Mouse (Mus musculus) gastrocnemius, postnatal 36 days (tissue): ENCODE measurements around the gene Hspa1l. TPM values are rescaled to one million over a fixed set of nuclear protein-coding genes. Genes with fewer than 3 reads are reported as not detected.
A peak's percentile ranks its signal among the peaks of the same experiment; 100 is the strongest.
"Not testable (repeated sequence)": the region's sequence is repeated elsewhere in the genome, so short reads cannot be mapped to it uniquely, and the experiment has no call there.

Source experiments
- DNase-seq, 2 experiments: peaks; one replicate each; pipeline ENCODE4 v3.0.0; 2022
- intact Hi-C: fragments of 180-260 bp; cut with DNase I; formaldehyde crosslinking; loops from one replicate; pipeline ENCODE4 v1.15.1; 2025
- long read RNA-seq, 2 experiments: library from polyadenylated mRNA; stranded (forward); transcript quantifications; one replicate each; pipeline ENCODE4 v2.0.0; 2021
- total RNA-seq, 2 experiments: library from RNA; stranded (reverse); gene quantifications; 2 replicates each; pipeline ENCODE4 v1.2.3; 2021

Hspa1l gene
- total RNA-seq = 10 to 100 TPM; 18.6 to 23.2 TPM
- long read RNA-seq, experiment 1, transcript Hspa1l-201 (2 exons, 2,472 nt) = major isoform, 5 of 7 reads
- long read RNA-seq, experiment 1, partial matches to known transcripts = 0 of 7 reads
- long read RNA-seq, experiment 1, other reads (novel, unspliced or antisense) = 2 of 7 reads
- long read RNA-seq, experiment 2, transcript Hspa1l-201 (2 exons, 2,472 nt) = major isoform, 10 of 18 reads
- long read RNA-seq, experiment 2, partial matches to known transcripts = 8 of 18 reads
- long read RNA-seq, experiment 2, other reads (novel, unspliced or antisense) = 0 of 18 reads

DNA sequence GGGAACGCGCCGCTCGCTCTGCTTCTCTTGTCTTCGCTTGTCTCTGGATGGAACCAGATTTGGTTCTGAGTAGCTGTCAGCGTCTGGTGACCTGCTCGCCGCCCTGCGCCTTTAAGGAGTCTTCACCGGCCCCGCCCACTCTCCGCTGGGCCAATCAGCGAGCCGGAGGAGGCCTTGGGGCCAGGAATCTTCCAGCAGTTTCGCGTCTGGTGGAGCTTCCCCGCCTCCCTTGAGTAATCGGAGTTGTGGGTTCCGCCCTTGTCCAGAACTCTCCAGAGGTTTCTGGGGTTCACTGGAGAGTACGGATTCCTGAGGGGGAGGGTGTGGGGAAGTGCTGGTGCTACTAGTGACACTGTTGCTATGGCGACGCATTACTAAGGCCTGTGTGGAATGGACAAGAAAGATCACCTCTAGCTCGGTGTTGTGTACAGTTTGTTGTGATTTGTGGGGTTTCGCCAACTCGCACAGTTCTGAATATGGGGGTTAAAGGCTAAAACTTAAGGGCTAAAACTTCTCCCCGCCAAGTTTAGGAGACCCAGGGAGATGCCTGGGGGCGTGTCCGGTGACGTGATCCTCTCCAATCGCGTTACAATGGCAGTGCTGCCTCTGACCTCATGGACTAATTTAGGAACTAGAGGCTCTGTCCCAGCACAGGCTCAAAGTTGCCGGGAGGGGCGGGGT, at the start of gene Hspa1l, which contains the start of gene Hspa1a:
TSS of gene Hspa1l (plus strand) at position 635 of the 681 bp plus-strand sequence.
TSS of gene Hspa1a (minus strand) at position 88 of the 681 bp plus-strand sequence.
- peak; percentile 73 to 82 for DNase-seq
- intact Hi-C loops = not testable (repeated sequence)

DNA sequence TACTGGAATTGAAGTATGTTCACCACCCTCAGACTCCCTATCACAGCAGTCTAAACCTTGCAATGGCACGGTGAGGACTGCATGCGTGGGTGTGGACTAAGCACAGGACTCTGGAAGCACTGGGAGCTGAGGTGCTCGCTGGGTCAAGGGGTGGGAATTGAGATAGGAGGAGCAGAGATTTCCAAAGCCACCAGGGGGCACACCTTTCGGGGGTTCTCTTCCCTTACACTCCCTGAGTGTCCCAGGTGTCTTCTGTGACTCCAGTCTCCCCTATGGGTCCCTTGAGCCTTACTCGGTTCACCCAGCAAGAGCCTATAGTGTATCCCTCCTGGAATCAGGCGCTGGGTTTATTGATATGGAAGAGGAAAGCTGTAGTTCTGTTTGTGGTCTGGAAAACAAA, 49.6 kb upstream of the Hspa1l start:
- intact Hi-C loops = no loop called here
- DNase-seq = no peak

DNA sequence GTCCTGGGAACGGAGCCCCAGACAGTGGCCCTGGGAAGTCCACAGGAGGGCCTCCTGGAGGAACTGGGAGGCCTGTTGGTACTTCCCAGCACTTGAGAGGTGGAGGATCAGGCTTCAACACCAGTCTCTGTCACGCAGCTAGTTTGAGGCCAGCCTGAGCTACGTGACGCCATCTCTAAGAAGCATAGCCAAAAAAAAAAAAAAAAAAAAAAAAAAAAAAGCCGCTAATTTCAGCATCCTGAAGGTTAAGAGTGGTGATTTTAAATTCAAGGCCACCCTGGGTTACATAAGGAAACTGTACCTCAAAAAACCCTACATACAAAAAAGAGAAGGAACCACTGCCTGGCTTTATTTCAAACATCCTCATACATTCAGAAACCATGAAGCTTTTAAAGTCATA, 48.2 kb upstream of the Hspa1l start:
- DNase-seq = no peak
- intact Hi-C loops = no loop called here

DNA sequence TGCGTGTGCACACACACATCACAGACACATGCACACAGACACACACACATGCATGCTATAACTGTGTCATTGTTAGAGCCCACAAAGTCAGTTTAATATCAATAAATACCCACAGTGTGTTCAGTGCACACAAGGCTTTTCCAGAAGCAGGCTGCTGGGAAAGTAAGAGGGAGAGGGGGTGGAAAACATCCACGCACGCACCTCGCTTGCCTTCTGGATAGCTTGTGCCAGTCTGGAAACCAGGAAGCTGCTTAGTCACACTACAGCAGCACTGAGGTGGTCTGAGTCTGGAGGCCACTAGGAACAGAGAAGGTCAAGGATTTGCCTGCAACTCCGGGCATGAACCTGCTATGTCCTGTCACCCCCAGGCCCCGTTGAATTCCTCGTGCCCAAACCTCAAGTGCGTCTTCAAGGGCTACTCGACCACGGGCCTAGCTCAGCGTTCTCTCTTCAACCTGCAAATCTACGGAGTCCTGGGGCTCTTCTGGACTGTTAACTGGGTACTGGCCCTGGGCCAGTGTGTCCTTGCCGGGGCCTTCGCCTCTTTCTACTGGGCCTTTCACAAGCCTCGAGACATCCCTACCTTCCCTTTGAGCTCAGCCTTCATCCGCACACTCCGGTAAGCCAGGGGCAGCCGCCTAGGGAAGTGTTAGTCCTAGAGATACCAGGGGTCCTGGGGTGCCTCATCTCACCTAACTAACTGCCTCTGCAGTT, 45.0 kb upstream of the Hspa1l start:
- no peak for DNase-seq

DNA sequence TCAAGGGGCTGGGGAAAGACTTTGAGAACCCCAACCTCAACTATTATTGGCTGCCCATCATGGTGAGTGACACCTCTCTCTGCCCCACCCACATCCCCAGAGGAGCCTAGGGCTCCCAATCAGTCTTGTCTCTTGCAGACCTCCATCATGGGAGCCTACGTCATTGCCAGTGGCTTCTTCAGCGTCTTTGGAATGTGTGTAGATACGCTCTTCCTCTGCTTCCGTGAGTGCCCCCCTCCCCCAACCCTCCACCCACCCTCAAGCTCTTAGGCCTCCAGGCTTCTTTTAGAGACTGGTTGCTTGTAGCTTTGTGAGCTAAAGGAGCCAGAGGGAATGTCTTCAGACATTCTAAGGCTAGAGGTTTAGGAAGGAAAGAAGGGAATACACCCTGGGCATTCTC, 43.7 kb upstream of the Hspa1l start:
- no peak for DNase-seq
- intact Hi-C loops = no loop called here

More for the DNA sequence above, 45.0 kb upstream of the Hspa1l start:
- intact Hi-C loops = no loop called here

DNA sequence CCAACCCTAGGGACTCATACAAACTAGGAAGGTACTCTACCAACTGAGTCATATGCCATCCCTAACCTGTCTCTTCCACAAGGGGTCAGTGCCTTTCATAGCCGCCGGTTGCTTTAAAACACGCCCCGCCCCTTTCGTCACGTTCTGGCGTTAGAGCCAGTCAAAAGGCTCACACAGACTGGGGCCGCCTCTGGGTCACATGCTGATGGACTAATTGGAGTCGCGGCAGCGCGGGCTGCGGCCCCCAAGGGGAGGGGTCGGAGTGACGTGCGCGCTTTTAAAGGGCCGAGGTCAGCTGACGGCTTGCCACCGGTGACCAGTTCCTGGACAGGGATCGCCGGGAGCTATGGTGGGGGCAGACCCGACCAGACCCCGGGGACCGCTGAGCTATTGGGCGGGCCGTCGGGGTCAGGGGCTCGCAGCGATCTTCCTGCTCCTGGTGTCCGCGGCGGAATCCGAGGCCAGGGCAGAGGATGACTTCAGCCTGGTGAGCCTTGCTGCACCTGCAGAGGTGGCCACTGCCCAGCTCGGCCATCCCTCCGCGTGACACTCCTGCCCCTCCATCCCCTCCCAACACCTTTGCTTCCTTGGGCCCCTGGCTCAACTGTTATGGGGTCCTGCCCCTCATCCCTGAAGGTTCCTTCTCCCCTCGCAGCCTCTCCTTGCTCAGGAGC, 41.3 kb upstream of the Hspa1l start, which contains the start of gene Neu1:
TSS of gene Neu1 (plus strand) at position 193 of the 674 bp plus-strand sequence.
- DNase-seq = peak; percentile 98 to 99
- intact Hi-C loops = loop anchor here (10.0 kb wide), 1 partner anchor 54 kb away; the partner anchor contains the start of gene Lsm2

DNA sequence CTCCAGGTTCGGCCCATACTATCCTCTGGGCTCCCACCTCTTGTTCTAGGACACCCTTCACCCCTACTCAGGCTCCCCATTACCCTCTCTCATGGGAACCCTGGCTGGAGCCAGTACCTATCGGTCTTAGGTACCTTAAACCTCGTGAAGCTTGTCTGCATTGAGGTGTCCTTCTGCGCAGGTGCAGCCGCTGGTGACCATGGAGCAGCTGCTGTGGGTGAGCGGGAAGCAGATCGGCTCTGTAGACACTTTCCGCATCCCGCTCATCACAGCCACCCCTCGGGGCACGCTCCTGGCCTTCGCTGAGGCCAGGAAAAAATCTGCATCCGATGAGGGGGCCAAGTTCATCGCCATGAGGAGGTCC, 40.8 kb upstream of the Hspa1l start:
- no peak for DNase-seq
- intact Hi-C loops = loop anchor here (10.0 kb wide), 1 partner anchor 53 kb away; the partner anchor contains the start of gene Lsm2

DNA sequence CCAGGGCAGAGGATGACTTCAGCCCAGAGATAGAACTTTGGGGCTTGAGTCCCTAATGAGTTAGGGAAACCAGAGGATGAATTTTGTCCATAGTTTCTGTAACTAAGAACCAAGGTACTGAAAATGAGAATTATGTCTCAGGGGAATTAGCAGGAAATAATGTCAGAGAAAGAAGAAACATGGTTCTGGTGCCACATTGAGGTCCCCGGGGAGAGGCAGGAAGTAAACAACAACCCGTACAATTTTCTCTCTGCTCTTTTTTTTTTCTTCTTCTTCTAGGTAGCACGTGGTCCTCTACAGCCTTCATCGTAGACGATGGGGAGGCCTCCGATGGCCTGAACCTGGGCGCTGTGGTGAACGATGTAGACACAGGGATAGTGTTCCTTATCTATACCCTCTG, 40.2 kb upstream of the Hspa1l start:
- intact Hi-C loops = loop anchor here (10.0 kb wide), 1 partner anchor 53 kb away; the partner anchor contains the start of gene Lsm2
- DNase-seq = no peak

DNA sequence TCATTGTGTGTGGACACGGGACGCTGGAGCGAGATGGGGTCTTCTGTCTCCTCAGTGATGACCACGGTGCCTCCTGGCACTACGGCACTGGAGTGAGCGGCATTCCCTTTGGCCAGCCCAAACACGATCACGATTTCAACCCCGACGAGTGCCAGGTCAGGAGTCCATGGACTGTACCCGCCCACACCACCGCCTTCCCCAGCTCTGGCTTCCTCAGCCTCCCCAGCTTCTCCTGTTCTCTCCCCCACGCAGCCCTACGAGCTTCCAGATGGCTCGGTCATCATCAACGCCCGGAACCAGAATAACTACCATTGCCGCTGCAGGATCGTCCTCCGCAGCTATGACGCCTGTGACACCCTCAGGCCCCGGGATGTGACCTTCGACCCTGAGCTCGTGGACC, 38.5 kb upstream of the Hspa1l start:
- intact Hi-C loops = loop anchor here (10.0 kb wide), 1 partner anchor 51 kb away; the partner anchor contains the start of gene Lsm2
- no peak for DNase-seq

DNA sequence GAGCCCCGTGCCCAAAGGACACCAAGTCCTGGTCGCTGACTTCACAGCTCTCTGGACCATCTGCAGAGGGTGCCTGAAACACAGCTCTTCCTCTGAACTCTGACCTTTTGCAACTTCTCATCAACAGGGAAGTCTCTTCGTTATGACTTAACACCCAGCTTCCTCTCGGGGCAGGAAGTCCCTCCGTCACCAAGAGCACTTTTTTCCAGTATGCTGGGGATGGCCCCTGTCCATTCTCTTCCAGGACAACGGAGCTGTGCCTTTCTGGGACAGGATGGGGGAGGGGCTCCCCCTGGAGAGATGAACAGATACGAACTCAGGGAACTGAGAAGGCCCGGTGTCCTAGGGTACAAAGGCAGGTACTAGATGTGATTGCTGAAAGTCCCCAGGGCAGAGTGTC, 37.7 kb upstream of the Hspa1l start:
- intact Hi-C loops = loop anchor here (10.0 kb wide), 1 partner anchor 50 kb away; the partner anchor contains the start of gene Lsm2
- DNase-seq = no peak

DNA sequence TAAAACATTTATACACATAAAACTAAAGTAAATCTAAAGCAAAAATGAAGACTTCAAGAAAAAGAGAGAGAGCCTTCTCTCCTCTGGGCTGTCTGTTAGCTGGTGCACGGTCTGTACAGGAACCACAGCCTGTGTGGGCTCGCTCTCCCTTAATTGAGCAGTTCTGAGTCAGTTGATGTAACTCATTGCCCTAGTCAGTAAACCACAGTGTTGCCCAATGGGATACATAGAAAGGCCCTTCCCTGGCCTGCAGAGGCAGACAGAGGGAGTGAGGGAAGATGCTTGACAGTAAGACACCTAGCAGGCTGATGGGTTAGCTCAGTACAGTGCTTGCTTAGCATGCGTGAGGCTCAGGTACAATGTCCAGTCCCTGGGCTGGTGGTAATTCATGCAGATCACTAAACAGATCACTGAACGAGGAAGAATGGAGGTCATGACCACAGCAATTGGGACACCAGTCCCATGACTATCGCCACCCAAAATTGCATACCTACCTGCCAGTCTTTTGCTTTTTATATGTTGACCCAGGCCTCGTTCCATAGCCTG, 34.5 kb upstream of the Hspa1l start:
- intact Hi-C loops = loop anchor here (10.0 kb wide), 1 partner anchor 47 kb away; the partner anchor contains the start of gene Lsm2
- no peak for DNase-seq

DNA sequence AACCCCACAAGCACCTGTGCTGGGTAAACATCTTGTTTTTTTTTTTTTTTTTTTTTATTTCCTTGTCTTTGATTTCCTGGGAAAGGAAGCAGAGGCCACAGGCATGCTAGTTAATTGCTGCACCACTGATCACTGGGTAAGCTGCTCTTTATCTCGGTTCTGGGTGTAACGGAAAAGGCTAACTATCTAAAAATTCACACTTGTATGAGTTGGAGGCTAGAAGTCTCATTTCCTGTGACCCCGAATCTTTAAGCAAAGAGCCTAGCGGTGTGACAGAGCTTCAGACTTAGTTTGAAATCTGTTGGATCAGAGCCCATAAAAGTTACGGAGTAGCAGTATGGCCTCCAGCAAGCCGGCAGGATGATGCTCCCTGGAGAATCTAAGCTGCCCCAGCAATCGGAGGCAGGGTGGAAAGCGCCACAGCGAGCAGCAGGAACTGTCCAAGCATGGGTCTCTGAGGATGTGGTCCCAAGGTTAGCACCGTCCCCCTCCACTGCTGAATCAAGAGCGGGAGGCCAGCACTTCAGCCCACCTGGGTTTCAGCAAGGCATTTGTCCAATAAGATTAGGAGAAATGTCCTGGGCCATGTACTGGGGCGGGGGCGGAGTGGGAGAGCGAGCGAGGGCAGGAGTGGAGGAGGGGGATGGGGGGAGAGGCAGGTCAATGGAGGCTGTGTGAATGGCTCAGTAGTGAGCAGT, 31.0 kb upstream of the Hspa1l start:
- no peak for DNase-seq
- intact Hi-C loops = no loop called here

DNA sequence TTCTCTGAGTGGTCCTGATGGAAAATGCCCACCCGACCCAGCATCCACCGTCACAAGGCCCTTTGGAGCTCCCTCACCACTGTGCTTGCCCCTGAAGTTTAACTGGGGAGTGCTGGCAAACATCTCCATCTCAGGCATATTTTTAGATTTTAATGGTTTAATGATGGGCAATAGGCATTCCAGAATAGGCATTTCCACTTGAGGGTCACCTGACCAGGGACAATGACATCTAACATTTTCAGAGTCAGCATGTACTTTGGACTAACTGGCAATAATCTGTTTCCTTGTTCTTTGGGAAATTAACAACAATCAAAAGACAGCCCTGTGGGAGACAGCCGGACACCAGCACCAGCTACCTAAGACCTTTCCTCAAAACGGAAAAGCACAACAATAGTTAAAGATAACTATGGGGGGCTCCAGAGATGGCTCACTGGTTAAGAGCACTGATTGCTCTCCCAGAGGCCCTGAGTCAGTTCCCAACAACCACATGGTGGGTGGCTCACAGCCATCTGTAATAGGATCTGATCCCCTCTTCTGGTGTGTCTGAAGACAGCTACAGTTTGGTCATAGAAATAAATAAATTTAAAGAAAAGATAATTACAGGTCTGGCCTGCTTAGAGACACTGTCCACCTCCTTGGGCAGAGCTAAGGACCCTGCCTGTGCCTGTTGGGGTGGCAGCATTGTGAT, 29.2 kb upstream of the Hspa1l start:
- intact Hi-C loops = no loop called here
- DNase-seq = no peak

DNA sequence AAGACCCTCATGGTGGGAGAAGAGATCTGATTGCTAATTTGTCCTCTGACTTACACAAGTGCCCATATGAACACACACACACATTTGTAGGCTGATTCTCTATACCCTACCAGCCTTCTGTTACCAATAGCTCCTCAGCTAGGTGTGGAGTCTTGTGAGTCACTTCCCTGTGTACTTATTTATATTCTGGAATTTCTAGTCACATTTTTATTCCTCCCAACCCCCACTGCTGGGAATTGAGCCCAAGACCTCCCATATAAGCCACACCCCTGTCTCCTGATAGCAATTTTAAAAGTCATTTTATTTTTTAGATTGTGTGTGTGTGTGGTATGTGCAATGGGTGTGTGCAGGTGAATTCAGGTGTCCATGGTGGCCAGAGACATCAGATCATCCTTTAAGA, 28.1 kb upstream of the Hspa1l start:
- intact Hi-C loops = no loop called here
- DNase-seq = no peak

DNA sequence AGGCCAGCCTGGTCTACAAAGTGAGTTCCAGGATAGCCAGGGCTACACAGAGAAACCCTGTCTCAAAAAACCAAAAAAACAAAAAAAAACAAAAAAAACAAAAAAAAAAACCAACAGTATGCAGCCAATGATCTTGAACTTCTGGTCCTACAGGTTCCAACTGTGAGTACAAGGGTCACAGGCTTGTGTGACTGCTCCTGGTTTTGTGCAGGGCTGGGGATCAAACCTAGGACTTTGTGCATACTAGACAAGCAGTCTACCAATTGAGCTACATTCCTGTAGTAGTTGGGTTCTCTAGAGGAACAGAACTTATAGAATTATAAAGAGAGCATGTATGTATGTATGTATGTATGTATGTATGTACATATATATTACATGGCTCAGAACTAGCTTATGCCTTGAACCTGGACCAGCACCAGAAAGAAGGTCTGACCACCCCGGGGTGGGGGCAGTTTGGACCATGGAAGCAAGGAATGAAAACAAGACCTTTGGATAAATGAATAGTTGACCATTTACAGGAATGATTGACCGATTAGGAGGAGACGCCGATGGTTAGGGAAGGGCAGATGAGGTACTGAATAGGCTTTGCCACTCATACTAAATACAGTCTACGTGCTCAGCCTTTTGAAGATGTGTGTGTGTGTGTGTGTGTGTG, 25.9 kb upstream of the Hspa1l start:
- DNase-seq = no peak
- intact Hi-C loops = no loop called here

DNA sequence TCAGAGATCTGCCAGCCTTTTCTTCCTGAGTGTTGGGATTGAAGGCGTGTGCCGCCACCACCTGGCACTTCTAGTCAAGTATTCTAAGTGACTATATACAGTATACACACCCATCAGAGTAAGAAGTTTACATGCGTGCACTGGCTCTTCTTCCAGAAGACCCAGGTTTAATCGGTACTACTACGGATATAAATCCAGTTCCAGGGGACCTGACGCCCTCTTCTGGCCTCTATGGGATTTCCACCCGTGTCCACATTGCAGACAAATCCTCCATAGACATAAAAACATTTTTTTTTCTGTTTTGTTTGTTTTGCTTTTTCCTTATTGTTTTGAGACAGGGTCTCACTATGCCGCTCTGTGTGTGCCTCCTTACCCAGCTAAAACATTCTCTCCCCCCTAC, 24.9 kb upstream of the Hspa1l start:
- intact Hi-C loops = no loop called here
- DNase-seq = no peak

DNA sequence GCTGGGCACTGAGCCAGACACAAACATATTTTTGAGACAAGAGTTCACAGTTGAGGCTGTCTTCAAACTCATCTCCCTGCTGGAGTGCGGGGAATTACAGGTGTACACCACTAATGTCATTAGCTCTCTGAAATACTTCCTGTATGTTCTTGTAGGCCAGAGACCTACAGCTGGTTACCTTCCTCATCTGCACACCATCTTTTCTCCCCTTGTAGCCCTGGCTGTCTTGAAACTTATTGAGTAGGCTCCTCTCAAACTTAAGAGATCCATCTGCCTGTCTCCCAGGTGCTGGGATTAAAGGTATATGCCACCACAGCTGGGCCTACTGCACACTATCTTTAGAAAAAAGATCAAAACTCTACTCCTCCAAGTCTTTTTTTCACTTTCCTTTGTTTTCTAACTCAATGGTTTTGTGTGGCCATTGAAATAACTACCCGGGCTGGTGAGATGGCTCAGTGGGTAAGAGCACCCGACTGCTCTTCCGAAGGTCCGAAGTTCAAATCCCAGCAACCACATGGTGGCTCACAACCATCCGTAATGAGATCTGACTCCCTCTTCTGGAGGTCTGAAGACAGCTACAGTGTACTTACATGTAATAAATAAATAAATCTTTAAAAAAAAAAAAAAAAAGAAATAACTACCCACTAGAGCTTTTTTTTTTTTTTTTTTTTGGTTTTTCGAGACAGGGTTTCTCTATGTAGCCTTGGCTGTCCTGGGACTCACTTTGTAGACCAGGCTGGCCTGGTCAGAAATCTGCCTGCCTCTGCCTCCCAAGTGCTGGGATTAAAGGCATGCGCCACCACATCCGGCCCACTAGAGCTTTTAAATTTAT, 23.6 kb upstream of the Hspa1l start:
- DNase-seq, intact Hi-C loops: not testable (repeated sequence)
